Mouse (Mus musculus) retina, postnatal 7 days (tissue): ENCODE data around the gene Csrnp3.

ENCODE experiments used
- DNase-seq: peaks from one replicate; pipeline ENCODE4 v3.0.0-alpha.2; 2012; ENCODE audit warnings: low read depth, low spot score

Gene Csrnp3

DNA sequence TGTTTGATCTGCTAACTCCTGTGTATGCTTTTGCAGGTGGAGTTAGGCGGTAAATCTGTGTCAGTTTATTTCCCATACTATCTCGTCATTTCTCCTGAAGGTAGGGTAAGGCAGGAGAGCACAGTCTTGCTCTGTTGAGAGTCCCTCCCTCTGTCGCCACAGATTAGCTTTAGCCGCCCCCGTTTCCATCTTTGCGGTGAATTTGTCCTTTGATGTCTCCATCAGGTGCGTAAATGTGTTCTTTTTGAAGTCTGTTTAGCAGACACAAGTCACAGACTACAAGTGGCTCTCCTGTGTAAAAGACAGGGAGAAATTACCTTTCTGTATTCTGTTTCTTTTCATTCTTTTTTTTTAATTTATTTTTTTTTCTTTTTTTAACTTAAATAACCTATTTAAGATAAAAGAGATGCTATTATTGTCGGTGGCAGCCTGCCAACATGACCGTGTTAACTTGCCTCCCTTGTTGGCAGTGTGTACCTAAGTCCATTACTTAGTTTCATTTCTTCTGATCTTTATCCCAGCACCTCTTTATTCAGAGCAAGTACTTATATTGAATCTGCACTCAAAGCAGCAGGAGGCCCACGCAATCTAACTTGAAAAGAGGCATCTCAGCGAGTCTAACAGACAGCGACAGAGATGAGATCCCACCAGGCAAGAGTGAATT, 25.5 kb downstream of the Csrnp3 start:
- DNase-seq: no peak

DNA sequence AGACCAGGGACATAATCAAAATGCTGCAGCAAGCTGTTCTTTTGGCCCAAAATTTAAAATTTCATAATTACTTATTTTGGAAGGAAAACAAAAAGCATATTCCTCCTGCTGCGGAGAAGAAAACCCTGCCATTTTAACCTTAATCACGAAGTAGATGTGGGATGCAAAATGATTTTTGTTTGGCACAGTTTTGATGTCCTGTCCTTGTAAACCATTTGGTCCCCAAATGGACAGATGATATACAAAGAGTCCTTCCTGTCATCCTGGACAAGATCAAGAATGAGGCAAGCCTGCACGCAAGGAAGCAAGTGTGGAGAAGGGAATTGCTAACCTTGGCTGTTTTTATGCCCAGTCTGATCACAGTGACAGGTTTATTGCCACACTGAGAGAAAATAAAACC, 46.0 kb downstream of the Csrnp3 start:
- no peak for DNase-seq

DNA sequence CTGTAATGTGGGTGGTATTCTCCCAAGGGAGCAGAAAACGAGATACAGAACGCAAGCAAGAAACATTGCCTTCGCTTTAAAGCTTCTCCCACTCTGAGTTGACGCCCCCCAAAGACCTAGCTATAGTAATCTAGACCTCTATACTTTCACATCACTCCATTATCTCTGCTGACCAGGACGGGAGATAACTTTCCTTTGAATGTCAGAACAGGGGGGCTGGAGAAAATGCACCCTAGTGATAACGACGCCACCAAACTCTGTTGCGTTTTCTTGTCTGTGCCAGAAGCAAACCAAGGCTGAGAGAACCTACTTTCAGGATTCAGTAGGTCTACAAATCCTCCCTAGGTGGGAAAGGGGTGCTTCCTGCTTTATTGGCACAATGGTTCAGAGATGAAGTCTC, 47.7 kb downstream of the Csrnp3 start:
- no peak for DNase-seq

DNA sequence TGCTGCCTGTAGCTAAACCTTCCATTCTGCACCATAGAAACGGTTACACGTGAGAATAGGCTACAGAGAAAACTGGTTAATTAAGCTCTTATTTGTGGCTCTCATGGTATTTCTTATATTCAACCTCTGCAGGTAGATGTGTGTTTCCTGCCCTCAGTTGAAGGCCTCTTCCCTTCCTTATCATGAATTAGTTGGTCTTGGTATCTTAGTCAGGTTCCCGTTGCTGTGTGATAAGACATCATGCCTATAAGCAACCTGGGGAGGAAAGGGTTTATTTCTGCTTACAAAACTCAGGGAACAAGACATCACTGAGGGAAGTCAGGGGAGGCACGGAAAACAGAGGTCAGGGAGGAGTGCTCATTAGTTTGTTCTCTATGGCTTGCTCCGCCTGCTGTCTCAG, 48.7 kb downstream of the Csrnp3 start:
- no peak for DNase-seq

DNA sequence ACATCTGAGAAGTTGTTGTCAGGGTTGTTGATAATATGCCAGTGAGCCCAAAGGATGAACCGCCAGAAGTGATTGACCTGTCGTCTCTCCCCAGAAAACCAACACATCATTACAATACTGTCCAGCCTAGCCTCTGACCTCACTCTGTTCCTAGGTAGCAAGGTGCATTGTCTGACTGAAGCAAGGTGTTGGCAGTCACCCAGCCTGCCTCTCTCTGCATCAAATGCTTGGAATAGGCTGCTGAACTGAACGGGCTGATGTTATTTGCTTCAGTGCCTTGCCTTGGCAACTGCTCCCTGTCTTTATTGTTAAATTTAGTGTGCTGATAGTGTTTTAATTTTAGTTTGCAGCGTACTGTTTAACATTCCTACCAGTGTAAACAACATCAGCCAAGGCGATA, 51.0 kb downstream of the Csrnp3 start:
- DNase-seq: no peak

DNA sequence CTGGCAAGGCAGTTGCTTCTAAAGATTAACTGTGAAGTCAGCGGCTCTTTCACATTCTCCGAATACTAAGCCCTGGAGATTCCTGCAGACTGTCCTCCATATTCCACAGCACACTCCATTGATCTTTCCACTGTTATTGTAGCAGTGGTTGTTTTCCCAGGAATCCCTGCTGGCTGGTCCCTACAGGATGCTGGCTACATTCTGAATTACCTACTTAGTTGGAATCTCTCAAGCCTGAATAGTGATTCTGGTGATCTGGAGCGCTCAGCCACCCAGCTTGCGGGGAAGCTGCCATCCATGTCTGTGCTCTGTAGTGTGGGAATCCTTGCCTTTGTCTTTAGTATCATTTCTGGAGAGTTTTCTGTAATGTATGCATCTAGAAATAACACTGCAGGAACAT, 51.5 kb downstream of the Csrnp3 start:
- DNase-seq: no peak

DNA sequence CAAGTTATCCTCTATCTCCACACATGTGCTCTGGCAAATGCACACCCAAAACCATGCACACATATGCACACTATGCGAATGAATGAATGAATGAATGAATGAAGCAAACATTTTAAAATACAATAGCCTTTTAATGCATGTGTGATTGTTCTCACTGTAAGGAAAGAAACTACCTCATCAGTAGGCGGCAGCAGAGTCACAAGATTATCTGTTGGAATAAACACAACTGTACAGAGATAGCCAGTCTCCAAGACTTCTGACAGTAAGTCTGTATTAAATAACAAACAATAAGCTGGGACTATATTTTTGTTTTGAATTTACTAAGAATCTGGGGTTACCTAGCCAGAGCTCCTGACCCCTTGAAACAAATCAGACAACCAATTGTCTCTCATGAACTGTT, 53.9 kb downstream of the Csrnp3 start:
- no peak for DNase-seq

DNA sequence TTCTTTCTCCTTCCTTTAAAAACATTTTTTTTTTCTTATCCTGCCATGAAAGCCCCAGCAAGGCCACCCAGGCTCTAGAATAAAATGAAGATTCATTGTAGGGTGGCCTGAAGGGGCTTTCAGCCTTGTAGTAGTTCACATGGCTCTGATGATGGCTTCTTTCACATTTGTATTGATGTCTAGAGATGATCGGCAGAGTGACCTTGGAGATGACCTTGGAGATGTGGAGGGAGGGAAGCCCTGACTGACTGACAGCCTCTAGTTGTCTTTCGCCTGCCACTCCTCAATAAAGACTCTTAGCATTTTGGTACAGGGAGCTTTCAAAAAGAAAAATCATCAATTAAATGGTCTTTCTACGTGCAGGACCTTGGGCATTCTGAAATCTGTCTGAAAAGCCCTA, 63.0 kb downstream of the Csrnp3 start:
- no peak for DNase-seq

DNA sequence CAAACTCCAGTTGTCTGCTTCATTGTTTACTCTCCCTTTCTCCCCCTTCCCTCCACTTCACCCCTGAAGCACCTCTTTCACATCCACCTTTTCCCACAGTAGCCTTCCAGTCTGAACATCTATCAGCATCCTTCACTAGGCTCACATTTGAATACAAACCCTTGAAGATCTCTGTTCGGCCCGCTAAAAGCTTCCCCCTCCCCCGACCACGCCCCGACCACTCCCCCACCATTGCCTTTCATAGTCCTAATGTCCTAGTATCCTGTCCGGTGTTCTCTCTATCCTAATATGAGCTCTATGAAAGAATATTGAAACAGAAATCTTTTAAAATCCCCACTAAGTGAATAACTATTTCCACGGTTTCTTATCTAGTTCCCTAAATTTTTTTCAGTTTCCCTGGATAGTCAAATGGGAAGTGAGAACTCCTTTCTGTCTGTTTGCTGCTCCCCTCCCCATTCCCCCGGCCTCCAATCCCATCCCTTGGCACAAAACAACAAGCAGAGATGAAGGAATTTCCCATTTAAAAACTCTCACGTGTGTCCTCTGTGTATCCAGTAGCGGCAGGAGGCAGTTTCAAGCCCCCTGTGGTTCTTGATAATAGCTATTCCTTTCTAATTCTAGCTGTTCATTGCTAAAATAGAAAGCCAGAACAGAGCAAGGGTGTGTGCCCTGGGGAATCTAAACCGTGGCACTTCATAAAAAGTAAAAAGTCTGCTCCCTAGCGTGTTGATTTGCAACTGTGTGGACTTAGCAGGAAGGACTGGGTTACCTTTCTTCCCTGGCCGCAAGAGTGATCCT, 64.4 kb downstream of the Csrnp3 start:
- DNase-seq: no peak

DNA sequence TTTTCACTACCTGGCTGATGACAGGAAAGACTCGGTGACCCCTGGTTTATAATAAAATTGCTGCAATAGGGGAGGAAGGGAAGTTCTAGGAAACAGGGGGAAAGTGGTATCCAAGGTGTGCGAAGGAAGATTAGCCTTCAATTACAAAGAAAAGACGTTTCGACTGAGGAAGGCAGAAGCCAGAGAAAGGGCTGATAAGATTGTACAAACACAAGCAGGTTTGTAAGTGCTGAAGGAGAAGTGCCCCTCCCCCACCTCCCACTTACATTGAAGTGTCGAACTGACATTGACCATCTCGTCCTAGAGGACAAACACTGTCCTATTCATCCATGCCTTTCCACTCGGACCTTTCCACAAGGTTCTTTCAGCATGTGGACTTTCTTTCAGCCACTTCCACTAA, 70.4 kb downstream of the Csrnp3 start:
- no peak for DNase-seq

DNA sequence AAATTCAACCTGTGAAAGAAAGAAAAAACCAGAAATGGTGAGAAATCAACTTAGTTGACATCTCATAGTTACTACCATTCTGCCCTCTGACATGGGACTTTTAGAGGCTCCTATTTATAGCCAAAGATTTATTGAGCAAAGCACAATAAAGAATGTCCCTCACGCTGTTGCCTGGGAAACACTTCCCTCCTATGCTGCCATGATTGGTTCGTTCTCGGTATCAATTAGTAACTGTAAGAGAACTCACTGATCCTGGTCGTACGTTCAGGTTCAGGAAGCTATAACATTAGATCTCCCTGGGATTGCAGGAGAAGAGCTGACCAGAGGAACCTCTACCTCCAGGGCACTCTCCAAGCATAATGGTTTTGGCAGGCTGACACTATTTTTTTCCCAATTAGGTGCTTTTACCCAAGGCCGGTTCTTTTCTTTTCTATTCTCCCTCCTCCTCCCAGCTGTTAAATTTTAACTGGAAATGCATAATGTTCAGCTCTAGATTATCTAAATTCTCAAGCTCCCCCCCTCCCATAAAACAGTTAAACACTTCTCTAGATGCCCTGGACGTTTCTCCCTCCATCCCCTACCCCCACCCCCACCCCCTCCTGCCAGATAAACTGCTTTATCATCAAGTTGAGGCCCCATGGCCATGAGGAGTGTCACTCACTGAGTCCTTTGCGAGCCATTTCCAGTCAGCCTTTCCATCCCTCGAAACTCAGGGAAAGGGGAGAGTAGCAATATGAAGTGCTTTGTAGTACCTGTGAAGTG, 75.3 kb downstream of the Csrnp3 start:
- DNase-seq: no peak

DNA sequence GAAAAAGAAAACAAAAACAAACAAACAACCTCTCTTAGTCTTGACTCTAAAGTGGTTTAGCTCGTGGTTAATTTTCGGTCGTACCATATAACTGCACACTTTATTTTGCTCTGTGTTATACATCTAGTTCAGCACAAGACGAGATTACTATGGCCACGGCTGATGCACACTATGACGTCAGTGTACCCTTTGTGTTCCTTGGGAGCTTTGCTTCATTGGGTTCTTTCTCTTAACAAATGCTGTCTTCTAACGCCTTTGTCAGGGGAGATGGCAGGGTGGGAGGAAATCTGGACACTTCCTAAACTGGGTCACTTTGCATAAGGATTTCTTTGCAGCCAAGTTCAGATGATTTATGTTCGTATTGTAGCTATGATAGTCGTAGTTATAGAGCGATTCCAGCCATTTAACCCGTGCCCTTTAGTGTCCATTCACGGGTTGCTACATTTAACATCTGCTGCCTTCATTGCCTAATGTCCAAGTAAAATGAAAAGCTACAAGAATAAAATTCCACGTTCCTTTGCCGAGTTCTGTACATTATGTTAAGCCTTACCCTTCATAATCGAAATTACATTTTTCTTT, 79.9 kb downstream of the Csrnp3 start:
- no peak for DNase-seq

DNA sequence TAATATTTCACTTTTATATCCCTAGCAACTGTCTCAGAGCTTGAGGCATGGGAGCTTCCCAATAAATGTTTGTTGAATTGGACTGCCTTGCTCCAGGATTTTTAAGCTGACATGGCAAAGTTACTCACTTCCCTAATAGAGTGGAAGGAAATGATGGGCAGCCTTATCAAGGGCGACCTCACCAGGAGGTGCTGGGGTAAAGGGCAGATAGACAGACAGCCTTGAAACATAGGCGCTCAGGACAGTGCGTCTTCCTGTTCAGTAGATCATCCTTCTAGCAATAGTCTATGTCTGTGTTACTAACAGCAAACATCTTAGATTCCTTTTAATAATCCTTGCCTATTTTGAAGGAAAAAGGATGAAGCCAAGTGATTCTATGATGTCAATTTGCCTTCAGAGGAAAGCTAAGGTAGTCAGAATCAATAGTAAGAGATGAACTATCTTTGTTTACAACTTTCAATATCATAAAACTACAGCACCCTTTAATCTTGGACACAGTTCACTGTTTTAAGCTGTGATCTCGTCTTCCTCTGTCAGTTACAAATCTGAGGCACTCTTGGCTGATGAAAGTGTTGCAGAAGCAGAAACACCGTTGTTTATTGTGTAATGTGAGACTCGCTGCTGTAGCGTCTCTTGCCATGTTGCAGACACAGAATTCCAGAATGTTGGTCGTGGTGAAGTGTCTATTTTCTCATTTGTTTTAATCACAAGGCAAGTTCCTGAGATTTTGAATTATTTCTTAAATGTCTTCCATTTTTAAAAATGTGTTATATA, 81.6 kb downstream of the Csrnp3 start:
- no peak for DNase-seq

DNA sequence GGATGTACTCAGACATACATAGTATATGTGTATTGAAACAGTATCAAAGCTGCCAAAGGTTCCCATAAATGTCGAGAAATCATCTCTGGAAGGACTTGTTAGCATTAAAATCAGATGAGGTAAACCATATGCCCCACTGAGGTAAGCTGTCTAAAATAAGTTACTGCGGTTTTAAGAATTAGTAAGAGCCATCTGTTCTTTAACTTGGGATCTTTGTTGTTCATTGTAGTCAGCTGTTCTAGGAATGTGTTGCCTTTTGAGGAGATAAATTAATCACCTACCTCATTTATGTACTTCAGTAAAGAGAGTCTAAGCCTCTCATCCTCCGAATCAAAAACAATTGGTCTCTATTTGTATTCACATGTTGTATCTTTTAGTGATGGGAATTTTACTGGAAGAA, 83.7 kb downstream of the Csrnp3 start:
- no peak for DNase-seq

DNA sequence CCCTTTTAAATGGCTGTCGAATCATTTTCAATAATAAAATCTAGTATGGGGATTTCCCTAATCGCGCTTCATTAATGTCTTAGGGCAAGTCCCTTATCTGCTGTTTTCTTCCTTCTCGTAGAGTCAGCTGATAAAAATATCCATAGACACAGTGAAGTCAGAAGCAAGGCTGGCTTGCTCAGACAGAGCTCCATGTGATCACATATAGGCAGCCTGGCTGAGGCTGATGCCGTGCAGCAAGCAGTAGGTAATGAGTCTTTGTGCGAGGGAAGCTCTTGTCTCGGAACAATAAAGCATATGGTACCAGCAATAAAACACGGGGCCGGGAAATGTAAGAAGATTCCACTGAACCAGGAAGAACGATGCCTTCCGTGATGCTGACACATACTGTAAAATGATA, 84.4 kb downstream of the Csrnp3 start:
- DNase-seq: no peak

DNA sequence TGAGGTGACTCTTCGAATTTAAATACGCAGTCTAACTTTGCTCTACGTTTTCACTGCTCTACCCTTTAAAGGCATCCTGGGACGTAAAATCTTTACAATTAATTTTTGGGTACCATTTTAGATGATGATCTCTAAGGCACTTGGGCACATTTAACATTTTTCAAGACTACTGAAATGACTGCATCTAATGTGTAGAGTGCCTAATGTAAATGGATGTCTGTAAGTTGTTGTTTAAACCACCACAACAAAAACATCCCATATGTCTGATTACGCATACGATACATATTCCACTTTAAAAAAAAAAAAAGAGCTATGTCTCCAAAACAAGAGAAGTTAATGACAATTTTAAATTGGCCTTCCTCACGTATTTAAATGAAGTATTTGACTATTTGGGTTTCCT, 85.7 kb downstream of the Csrnp3 start:
- no peak for DNase-seq

DNA sequence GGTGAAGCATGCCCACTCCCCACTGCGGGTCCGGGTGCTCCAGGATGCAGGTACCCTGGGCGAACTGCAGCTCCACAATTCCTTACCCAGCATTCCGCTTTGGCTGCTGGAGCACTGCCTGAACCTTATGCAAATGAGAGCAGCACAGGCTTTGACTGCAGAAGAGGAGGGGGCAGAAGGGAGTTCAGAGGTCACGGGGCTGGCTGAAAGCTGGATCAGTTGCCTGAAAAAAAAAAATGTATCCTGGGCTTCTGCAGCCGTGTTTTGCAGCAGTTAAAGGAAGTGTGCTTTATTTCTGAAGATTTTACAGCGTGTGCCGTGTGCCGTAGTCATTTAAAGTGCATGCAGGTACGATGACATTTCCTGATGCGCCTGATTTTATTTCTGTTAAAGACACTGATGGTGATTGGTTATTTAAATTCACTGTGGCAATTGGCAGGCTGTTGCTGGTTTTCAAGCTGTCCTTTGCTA, 86.3 kb downstream of the Csrnp3 start:
- DNase-seq: peak; percentile 55

DNA sequence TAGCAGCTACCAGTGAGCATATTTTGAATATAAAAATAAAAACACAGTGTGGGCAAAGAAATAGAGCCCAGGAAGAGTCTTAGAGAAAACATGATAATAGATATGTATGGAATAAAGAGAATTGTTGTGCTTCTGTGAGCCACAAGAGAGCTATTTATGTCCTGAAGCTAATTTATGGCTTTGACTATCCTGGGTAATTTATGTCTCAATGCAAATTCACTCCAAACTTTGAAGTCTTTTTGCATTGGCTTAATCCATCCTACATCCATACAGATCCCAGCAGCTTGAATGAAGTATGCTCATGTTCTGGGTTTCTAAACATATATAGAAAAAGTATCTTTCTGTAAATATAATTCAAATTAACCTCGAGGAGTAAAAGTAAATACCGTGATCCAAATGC, 88.5 kb downstream of the Csrnp3 start:
- no peak for DNase-seq

DNA sequence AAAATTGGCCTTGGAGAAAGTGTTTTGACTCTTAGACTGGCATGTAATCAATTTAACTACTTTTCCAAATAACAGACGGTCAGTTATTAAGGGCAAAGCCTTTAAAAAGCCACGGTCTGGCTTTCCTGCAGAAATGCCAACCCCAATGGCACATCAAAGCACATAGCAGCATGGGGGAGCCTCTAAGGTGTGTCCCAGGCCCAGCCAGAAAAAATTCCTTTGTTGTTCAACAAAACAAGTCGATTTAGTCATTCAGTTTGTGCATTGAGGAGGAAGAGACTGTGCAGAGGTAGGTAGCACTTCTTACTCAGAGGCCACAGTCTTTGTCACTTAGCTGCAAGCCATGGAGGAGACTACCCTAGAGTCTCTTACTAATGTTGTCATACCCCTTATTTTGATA, 93.3 kb downstream of the Csrnp3 start:
- no peak for DNase-seq

DNA sequence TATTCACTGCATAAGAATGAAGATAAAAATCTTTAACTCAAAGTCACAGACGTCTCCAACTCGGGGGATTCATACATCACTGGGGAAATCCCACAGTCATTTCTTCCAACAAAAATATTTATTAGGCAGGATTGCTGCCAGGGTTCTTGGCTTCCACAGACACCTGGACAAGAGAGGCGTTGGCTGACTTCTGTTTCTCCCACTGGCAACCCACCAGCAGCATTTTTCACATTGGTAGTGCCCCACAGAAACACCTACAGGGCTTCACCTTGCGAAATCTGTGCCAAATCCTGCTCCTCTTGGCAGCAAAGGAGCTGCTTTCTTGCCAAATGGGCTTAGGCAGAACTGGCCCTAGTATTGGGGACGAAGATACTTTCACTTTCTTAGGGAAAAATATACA, 94.8 kb downstream of the Csrnp3 start:
- no peak for DNase-seq

DNA sequence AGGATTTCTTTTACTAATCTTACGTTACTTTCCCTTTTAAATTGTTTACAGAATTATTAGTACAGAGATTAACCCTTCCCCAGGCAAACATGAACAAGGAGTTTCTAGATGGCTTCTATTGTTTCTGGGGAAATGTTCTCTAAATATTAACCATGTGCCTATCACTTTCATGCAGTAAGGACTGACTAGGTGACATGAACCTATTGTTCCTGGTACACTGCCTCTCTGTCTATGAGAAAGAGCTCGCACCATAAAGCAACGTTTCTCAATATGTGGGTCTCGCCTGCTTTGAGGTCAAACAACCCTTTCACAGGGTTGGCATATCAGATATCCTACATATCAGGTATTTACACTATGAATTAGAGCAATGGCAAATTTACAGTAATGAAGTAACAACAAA, 96.8 kb downstream of the Csrnp3 start:
- DNase-seq: no peak

DNA sequence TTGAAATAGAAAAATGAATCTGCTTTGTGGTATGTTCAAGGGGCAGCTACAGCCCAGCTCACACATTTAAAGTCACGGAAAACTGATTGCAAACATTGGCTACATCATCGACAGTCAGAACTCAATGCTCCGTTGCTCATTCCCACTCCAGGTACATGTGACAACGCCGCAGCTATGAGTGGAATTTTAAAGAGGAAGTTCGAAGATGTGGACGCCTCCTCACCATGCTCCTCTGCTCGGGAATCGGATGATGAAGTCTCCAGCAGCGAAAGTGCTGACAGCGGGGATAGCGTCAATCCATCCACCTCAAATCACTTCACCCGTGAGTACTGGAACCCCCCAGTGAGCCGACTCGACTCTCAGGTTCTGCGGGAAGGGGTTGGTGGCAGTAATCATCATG, 103.2 kb downstream of the Csrnp3 start:
- no peak for DNase-seq
